ENCODE assay signal across 25 mouse cellular contexts in the genomic region with DNA sequence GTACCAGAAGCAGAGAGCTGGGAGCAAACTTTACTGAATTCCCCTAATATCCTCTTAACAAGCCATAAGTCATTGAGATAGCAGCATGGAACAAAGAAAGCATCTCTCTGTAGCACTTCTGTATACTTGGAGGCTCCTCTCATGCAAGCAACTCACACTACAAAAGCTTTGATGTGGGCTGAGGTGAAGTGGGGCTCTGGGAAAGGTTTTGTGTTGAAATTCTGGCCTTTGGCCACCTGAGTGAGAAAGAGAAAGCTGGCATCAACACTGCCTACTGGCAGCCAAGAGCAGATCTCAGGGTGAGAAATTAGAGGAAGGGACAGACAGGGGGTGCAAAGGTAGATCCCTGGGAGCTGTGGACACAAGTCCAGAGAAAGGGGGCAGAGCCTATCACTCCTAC.
DNase-seq lines count a peak whose midpoint lies in the region; ATAC-seq and TF ChIP-seq lines count a peak whose summit lies in the region.
"Had no signal": no experiment of that assay in that cellular context is flagged by ENCODE, and none has a peak within 500 bp of the region (broad histone marks: within the 10 kb centered on the region; RNA-seq: fewer than 3 reads in every experiment).

No protein-coding gene starts in this region.

- DNase-seq in cerebellum, postnatal 10 days, result peak; percentile 4 to 6
- no peak for DNase-seq in cerebellum, adult 9-10 months
- DNase-seq in kidney, adult 8-10 months, result peak; percentile 7 to 33
- DNase-seq in lung, postnatal 0 days (ENCODE audit: low spot score), result peak; percentile 84
- peak; percentile 40 to 66 for DNase-seq in lung, postnatal 4 days
- DNase-seq: adrenal gland, adult 8-10 months; cerebellum, adult 11 months; forebrain, postnatal 0 days; heart, postnatal 10 days; layer of hippocampus, adult 9-11 months; retina, postnatal 1 day; right cerebral cortex, postnatal 14 days had no signal

- no peaks in the 10 kb centered on the region for H3K9me3 ChIP-seq in kidney, embryonic 15.5 days (replicated peaks)
- no peaks in the 10 kb centered on the region for H3K9me3 ChIP-seq in lung, postnatal 0 days (ENCODE audit: low read length)
- H3K9me3 ChIP-seq: embryonic facial prominence, embryonic 10.5 days; embryonic facial prominence, embryonic 15.5 days; forebrain, embryonic 12.5 days; heart, embryonic 13.5 days; hindbrain, embryonic 15.5 days; midbrain, embryonic 13.5 days; stomach, embryonic 15.5 days had no signal

- H3K36me3 ChIP-seq in kidney, embryonic 15.5 days, result no peaks in the 10 kb centered on the region
- H3K36me3 ChIP-seq in lung, postnatal 0 days (ENCODE audit: insufficient read depth, low read length), result no peaks in the 10 kb centered on the region
- H3K36me3 ChIP-seq: embryonic facial prominence, embryonic 10.5 days; embryonic facial prominence, embryonic 15.5 days; forebrain, embryonic 12.5 days; heart, embryonic 13.5 days; hindbrain, embryonic 15.5 days; midbrain, embryonic 13.5 days; stomach, embryonic 15.5 days had no signal

- H3K4me3 ChIP-seq in kidney, embryonic 15.5 days (replicated peaks), result no peak overlapping the region
- no peak overlapping the region for H3K4me3 ChIP-seq in lung, postnatal 0 days (ENCODE audit: low read depth, low read length)
- H3K4me3 ChIP-seq: embryonic facial prominence, embryonic 10.5 days; embryonic facial prominence, embryonic 15.5 days; forebrain, embryonic 12.5 days; heart, embryonic 13.5 days; hindbrain, embryonic 15.5 days; midbrain, embryonic 13.5 days; stomach, embryonic 15.5 days had no signal

- TF ChIP-seq EP300 in lung, postnatal 0 days (IDR thresholded peaks at IDR 0.05), result peak; percentile 91

- no peak for ATAC-seq in kidney, embryonic 15.5 days (replicated peaks; ENCODE audit: low FRiP score)
- peak; percentile 92 for ATAC-seq in lung, postnatal 0 days
- no peak for ATAC-seq in monocyte, adult 5-6 weeks (replicated peaks; ENCODE audit: insufficient number of reproducible peaks, low FRiP score, low TSS enrichment, poor library complexity, severe bottlenecking)
- ATAC-seq: forebrain, postnatal 0 days; inflammation-experienced regulatory T-cells, adult 6 months; midbrain, embryonic 13.5 days; Patski had no signal

- H3K27ac ChIP-seq in kidney, embryonic 15.5 days, result no peak overlapping the region
- H3K27ac ChIP-seq in lung, postnatal 0 days (ENCODE audit: low read length), result peak overlapping the region; percentile 35; the same call in 1 of the 2 replicates
- H3K27ac ChIP-seq: embryonic facial prominence, embryonic 10.5 days; embryonic facial prominence, embryonic 15.5 days; forebrain, embryonic 12.5 days; heart, embryonic 13.5 days; hindbrain, embryonic 15.5 days; macrophage; midbrain, embryonic 13.5 days; stomach, embryonic 15.5 days had no signal

- TF ChIP-seq CTCF in lung, postnatal 0 days (IDR thresholded peaks at IDR 0.05), result no peak

- H3K9ac ChIP-seq in kidney, embryonic 15.5 days, result no peak overlapping the region
- no peak overlapping the region for H3K9ac ChIP-seq in lung, postnatal 0 days (replicated peaks; ENCODE audit: low read depth)
- H3K9ac ChIP-seq: embryonic facial prominence, embryonic 15.5 days; forebrain, embryonic 12.5 days; forebrain, postnatal 0 days; heart, embryonic 13.5 days; hindbrain, embryonic 15.5 days; midbrain, embryonic 13.5 days; stomach, embryonic 15.5 days had no signal

- H3K27me3 ChIP-seq in kidney, embryonic 15.5 days, result no peaks in the 10 kb centered on the region
- H3K27me3 ChIP-seq in lung, postnatal 0 days (replicated peaks; ENCODE audit: insufficient read depth, low read length), result no peaks in the 10 kb centered on the region
- H3K27me3 ChIP-seq: embryonic facial prominence, embryonic 15.5 days; forebrain, embryonic 12.5 days; heart, embryonic 13.5 days; hindbrain, embryonic 15.5 days; midbrain, embryonic 13.5 days; Patski; stomach, embryonic 15.5 days had no signal

- no peak overlapping the region for H3K4me2 ChIP-seq in kidney, embryonic 15.5 days
- no peak overlapping the region for H3K4me2 ChIP-seq in lung, postnatal 0 days (replicated peaks; ENCODE audit: low read depth, low read length)
- H3K4me2 ChIP-seq: embryonic facial prominence, embryonic 15.5 days; forebrain, embryonic 12.5 days; heart, embryonic 13.5 days; hindbrain, embryonic 15.5 days; liver, embryonic 11.5 days; midbrain, embryonic 13.5 days; stomach, embryonic 15.5 days had no signal

- H3K4me1 ChIP-seq in kidney, embryonic 15.5 days, result no peaks in the 10 kb centered on the region
- no peaks in the 10 kb centered on the region for H3K4me1 ChIP-seq in lung, postnatal 0 days (ENCODE audit: insufficient read depth, low read depth, low read length)
- H3K4me1 ChIP-seq: embryonic facial prominence, embryonic 10.5 days; embryonic facial prominence, embryonic 15.5 days; forebrain, embryonic 12.5 days; hindbrain, embryonic 15.5 days; midbrain, embryonic 13.5 days; stomach, embryonic 15.5 days had no signal
